Mouse (Mus musculus): ENCODE measurements around the gene D16Ertd472e. TPM values are rescaled to one million over a fixed set of nuclear protein-coding genes. Genes with fewer than 3 reads are reported as not detected.

The D16Ertd472e gene
- total RNA-seq, 2 experiments from 2014 or later = 41.4 to 52.8 TPM

GRCm38 (mm10) chr16:78574241-78574640, 2.3 kb downstream of the D16Ertd472e start:
- ATAC-seq (replicated peaks; ENCODE audit: poor library complexity) = no peak

- ATAC-seq (replicated peaks; ENCODE audit: poor library complexity) = no peak
Measured at GRCm38 (mm10) chr16:78573016-78573415, 3.5 kb downstream of the D16Ertd472e start.

GRCm38 (mm10) chr16:78564110-78564821, 12.2 kb downstream of the D16Ertd472e start:
- ATAC-seq (replicated peaks; ENCODE audit: poor library complexity) = peak; percentile 4; the same call in 1 of the 2 replicates

- ATAC-seq (replicated peaks; ENCODE audit: poor library complexity) = peak; percentile 67
Measured at GRCm38 (mm10) chr16:78563093-78563971, 13.2 kb downstream of the D16Ertd472e start.

DNA sequence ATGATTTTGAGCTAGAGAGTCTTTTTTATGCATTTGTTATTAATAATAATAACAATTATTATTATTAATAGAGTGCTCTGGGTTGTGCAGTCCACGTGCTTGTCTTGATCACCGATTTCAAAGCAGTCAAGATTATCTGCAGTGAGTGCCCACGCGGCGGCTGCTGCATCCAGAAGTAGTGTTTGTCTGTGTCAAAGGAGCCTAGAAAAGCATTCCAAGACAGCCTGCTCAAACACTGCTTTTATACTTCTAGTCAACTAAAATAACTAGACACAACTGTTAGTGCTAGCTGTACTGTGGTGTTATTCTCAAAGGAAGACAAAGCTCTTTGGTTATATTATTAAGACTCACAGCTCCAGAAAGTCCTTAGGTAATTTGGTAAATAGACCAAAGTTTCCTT, 15.9 kb downstream of the D16Ertd472e start:
- ATAC-seq (replicated peaks; ENCODE audit: poor library complexity) = no peak

- peak; percentile 49 for ATAC-seq (replicated peaks; ENCODE audit: poor library complexity)
Measured at GRCm38 (mm10) chr16:78560063-78560462, 16.4 kb downstream of the D16Ertd472e start.

GRCm38 (mm10) chr16:78557573-78557972, 18.9 kb downstream of the D16Ertd472e start:
- ATAC-seq (replicated peaks; ENCODE audit: poor library complexity) = peak; percentile 68

GRCm38 (mm10) chr16:78554911-78555648, 21.4 kb downstream of the D16Ertd472e start:
- no peak for ATAC-seq (replicated peaks; ENCODE audit: poor library complexity)

GRCm38 (mm10) chr16:78547367-78547766, 29.1 kb downstream of the D16Ertd472e start:
- no peak for ATAC-seq (replicated peaks; ENCODE audit: poor library complexity)

- ATAC-seq (replicated peaks; ENCODE audit: poor library complexity) = peak; percentile 53
Measured at GRCm38 (mm10) chr16:78546529-78546928, 30.0 kb downstream of the D16Ertd472e start.

DNA sequence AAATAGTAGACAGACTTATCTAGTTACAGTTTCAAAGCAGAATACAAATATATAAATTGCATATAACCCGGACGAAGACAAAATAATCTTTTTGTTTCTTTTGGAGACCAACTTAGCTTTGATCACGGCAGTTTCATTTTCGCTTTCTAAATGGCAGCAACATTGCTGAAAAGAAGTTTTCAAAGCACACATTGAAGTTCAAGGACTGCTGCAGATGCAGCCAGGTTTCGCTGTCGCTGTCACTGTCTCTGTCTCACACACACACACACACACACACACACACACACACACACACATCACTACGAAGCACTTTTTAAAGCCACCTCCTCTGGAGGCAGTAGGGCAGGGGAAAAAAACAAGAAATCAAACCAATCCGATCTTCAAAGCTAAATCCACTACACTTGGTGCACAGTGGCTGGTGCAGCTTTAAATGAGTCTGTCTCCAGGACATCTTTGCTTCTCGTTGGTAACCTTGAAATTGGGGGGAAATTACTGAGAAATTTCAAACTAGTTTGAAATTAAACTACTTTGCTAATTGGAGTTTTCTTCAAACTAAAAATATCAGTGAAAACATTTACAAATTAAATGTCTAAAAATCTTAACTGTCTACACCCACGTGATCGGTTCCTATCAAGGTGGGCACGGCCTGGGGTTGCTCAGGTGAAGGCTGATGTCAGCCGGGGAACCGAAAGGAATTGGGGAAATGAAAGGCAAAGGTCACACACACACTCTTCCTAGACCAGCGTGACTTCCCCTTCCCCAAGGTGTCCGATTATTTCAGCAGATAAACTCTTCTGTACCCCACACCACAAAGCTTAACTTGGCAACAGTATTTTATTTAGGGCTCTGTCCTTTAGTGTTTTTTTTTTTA, 35.9 kb downstream of the D16Ertd472e start:
- peak; percentile 66 for ATAC-seq (replicated peaks; ENCODE audit: poor library complexity)

DNA sequence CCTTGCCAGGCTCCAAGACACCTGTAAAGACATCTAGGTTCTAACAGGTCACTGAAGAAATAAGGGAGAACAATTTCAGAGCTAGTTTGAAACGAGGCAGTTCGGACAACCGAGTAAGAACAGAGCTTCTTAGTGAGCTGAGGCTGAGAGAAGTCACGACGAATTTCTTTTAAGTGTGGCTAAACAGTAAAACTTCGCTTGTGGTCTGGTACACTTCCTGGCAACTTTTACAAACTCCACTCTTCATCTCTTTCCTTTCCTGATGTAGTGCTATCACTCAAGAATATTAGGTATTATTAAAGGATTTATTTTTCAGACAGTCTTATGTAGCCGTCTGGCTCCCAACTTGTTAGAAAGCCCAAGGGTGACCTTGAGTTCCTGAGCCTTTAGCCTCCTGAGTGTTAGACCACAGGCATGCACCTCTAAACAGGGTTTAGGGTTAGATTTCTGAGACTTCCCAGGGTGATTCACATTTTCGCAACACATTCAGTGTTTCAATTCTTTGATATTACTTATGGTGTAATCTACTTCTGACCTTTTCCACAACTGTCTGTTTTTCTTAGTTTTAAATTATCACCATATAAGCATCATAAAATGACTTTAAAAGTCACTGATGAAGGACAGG, 38.6 kb downstream of the D16Ertd472e start:
- ATAC-seq (replicated peaks; ENCODE audit: poor library complexity) = 0 out of 2 replicates have a peak, but pooled peaks have one; percentile 4

DNA sequence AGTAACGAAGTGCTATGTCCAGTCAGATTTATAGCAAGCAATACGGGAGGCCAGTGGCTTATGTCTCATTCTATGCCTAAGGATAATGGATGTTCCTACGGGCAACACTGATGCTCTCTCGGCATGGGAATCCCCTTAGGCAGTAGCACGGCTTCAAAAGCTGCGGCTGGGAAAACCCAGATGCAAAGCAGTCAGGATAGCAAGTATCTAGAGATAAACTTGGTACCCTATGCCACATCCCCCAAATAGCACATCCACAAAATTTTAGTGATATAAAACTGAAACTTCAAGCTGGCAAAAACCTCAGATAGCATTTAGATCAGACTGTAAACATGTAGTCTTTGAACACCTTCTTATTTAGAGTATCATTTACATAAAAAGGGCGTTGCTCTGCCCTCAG, 39.2 kb downstream of the D16Ertd472e start:
- ATAC-seq (replicated peaks; ENCODE audit: poor library complexity) = no peak

DNA sequence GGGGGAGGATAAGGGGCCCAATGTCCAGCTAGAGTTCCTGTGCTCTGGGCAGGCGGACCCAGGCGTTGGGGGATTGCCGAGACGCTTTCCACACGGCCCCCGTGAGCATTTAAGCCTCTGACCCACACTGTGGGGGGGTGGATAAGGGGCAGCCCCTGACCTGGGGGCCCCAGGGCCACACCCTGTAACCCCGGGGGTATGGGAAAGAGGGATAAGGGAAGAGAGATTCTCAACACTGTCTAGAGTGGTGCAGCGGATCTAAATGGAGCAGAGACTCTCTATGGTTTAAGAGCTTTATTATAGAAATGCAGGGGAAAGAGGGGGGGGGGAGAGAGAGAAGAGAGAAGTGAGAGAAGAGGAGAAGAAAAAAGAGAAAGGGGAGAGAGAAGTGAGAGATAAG, 42.0 kb downstream of the D16Ertd472e start:
- no peak for ATAC-seq (replicated peaks; ENCODE audit: poor library complexity)

GRCm38 (mm10) chr16:78531957-78532605, 44.4 kb downstream of the D16Ertd472e start:
- ATAC-seq (replicated peaks; ENCODE audit: poor library complexity) = peak; percentile 71

GRCm38 (mm10) chr16:78522974-78523373, 53.5 kb downstream of the D16Ertd472e start:
- ATAC-seq (replicated peaks; ENCODE audit: poor library complexity) = peak; percentile 82

GRCm38 (mm10) chr16:78518697-78519096, 57.8 kb downstream of the D16Ertd472e start:
- ATAC-seq (replicated peaks; ENCODE audit: poor library complexity) = peak; percentile 59

- ATAC-seq (replicated peaks; ENCODE audit: poor library complexity) = no peak
Measured at GRCm38 (mm10) chr16:78517171-78517570, 59.3 kb downstream of the D16Ertd472e start.

DNA sequence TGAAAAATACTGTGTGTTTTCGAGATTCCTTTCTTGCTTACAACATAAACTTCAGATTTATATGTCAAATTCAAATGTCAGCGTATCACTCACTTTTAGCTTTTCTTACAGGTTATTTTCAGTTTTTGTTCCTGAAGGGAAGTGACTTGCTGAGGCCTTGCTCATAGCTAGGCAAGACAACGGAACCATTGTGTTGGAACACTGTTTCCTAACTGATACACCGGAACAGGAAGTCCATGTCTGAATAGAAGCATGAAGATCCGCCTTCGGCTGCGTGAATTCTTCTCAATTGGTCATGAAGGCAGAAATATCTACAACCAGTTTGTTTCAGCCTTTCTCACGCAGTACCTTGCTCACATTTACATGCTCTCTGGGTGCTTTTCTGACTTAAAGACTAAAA, 65.0 kb downstream of the D16Ertd472e start:
- peak; percentile 88 for ATAC-seq (replicated peaks; ENCODE audit: poor library complexity)

Measured in megakaryocyte progenitor cell, adult 5-6 weeks (primary cell).